Mouse (Mus musculus) embryonic facial prominence, embryonic 10.5 days (tissue): ENCODE measurements around the gene Ahdc1. TPM values are rescaled to one million over a fixed set of nuclear protein-coding genes. Genes with fewer than 3 reads are reported as not detected.
A peak's percentile ranks its signal among the peaks of the same experiment; 100 is the strongest.
"Not testable (repeated sequence)": the region's sequence is repeated elsewhere in the genome, so short reads cannot be mapped to it uniquely, and the experiment has no call there.

Experiments used
- DNase-seq: peaks from one replicate; pipeline ENCODE4 v3.0.0-alpha.2; 2017; ENCODE audit warnings: low spot score
- H3K27ac ChIP-seq: fragments of 300-500 bp; sonication (generic); replicated peaks from 2 replicates; pipeline ENCODE4 v1.5.1; 2016; ENCODE audit warnings: mild to moderate bottlenecking
- H3K27me3 ChIP-seq: fragments of 300-500 bp; sonication (generic); replicated peaks from 2 replicates; pipeline ENCODE4 v1.6.1; 2016; ENCODE audit warnings: low read depth, mild to moderate bottlenecking; ENCODE audit not compliant: poor library complexity, severe bottlenecking
- H3K36me3 ChIP-seq: fragments of 300-500 bp; sonication (generic); replicated peaks from 2 replicates; pipeline ENCODE4 v1.6.1; 2016; ENCODE audit warnings: mild to moderate bottlenecking, moderate library complexity
- H3K4me1 ChIP-seq: fragments of 300-500 bp; sonication (generic); 2 replicates; pipeline ENCODE4 v1.6.1; 2016
- H3K4me3 ChIP-seq: fragments of 300-500 bp; sonication (generic); 2 replicates; pipeline ENCODE4 v1.5.1; 2016; ENCODE audit warnings: mild to moderate bottlenecking, moderate library complexity
- H3K9me3 ChIP-seq: fragments of 300-500 bp; sonication (generic); 2 replicates; pipeline ENCODE4 v1.6.1; 2016; ENCODE audit warnings: mild to moderate bottlenecking
- WGBS: fragments of 180-500 bp; shearing (Covaris S2); methylation state at CpG from one replicate; pipeline ENCODE4 v1.1.7; 2016; 5-methylcytosine and 5-hydroxymethylcytosine counted together
- polyA plus RNA-seq: library from polyadenylated mRNA; unstranded; fragments of >200 nt; fragmentation: Nextera tagmentation; extraction: Ambion mirVana; gene quantifications from 2 replicates; pipeline ENCODE4 v1.2.1, GENCODE M21; 2016

Ahdc1 gene
- polyA plus RNA-seq, 1 experiment from 2014 or later = 11.5 TPM

DNA sequence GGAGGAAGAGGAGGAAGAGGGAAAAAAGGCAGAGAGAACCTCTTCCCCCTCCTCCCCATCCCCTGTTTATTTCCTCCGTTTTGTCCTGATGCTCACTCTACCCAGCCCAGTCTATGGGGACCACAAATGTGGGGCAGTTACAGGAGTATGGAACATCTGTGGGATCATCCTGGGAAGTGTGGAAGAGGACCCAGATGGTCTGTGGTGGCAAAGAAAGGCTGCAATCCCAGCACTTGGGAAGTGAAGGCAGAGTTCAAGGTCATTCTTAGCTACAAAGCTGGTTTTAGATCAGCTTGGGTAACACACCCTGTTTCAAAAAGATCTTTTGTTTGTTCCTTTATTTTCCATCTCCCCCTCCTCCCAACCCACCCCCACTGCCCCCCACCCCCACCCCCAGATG is 83.2 kb downstream of the Ahdc1 start:
- no peak for DNase-seq
- H3K36me3 ChIP-seq = no peaks in the 10 kb centered on the region
- 32% methylated on average over 1 of the region's 1 CpGs for WGBS
- no peak overlapping the region for H3K4me3 ChIP-seq
- no peaks in the 10 kb centered on the region for H3K9me3 ChIP-seq
- H3K27me3 ChIP-seq = peaks cover 51% of the 10 kb centered on the region
- peaks cover 58% of the 10 kb centered on the region for H3K4me1 ChIP-seq
- H3K27ac ChIP-seq = peak overlapping the region; percentile 77

DNA sequence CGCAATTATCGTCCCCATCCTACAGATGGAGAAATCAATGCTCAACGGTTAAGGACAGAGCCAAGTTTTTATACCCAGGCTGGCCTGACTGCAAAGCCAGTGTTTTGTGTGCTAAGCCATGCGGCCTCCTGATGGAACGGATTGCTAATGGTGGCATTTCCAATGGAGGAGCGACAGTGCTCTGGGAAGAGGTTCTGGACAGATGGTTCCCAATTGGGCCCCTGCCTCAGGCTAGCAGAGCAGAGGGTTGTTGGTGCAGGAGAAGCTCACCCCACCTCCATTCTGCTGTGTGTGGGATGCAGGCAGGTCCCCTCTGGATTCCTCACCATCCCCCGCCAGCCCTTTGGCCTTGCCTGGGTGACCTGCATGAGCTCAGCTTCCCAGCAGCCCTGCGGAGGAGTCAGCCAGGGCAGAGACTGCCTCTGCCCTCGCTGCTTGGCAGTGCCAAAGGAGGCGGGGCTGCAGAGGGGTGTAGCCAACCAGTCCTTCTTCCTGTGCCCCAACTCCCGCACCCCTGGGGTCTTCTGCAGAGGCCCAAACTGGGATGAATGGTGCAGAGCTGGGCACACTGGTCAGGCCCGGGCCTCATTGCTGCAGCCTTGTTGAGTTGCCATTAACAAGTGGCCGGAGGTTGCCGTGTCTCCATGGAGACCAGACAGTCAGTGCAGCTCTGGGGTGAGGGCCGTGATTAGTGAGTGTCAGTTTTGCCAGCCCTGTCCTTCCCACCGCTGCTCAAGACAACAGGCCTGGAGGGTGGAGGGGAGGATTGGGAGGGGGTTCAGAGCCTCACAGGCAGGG is 84.1 kb downstream of the Ahdc1 start:
- H3K4me3 ChIP-seq = peak overlapping the region; percentile 36
- DNase-seq = peak; percentile 73
- H3K27me3 ChIP-seq = peaks cover 47% of the 10 kb centered on the region
- WGBS = 27% methylated on average over 16 of the region's 16 CpGs
- peaks cover 53% of the 10 kb centered on the region for H3K4me1 ChIP-seq
- H3K36me3 ChIP-seq = no peaks in the 10 kb centered on the region
- peak overlapping the region; percentile 80 for H3K27ac ChIP-seq
- no peaks in the 10 kb centered on the region for H3K9me3 ChIP-seq

DNA sequence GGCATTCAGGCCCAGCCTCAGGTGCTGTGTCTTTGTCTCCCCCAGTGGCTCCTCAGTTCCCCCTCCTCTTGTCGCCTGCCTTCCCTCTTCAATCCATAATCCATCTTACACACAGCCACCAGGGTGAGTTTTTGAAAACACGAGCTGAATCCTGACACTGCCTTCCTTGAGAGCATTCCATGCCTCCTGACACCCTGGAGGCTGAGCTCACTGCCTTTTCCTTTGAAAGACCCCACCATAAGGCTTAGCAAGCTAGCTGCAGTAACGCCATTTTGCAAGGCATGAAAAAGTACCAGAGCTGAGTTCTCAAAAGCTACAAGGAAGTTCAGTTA is 84.6 kb downstream of the Ahdc1 start:
- H3K36me3 ChIP-seq, DNase-seq, H3K9me3 ChIP-seq: not testable (repeated sequence)
- Histone ChIP-seq H3K27me3 (peaks cover 45% of the 10 kb centered on the region), H3K4me1 (peaks cover 48% of the 10 kb centered on the region), H3K4me3 (peak overlapping the region; percentile 36), H3K27ac (peak overlapping the region; percentile 80)
- 17% methylated on average over 3 of the region's 3 CpGs for WGBS

DNA sequence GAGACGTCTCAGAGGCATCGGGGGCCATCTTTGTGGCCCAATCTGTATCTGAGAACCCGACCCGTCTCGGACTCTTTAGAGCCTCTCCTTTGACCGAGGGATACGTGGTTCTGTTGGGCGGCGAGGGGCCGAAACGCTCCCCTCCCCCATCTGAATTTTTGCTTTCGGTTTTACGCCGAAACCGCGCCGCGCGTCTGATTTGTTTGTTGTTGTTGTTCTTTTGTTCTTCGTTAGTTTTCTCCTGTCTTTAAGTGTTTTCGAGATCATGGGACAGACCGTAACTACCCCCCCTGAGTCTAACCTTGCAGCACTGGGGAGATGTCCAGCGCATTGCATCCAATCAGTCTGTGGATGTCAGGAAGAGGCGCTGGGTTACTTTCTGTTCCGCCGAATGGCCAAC is 85.6 kb downstream of the Ahdc1 start:
- Histone ChIP-seq H3K4me3 (peak overlapping the region; percentile 47), H3K27me3 (peaks cover 40% of the 10 kb centered on the region), H3K4me1 (peaks cover 39% of the 10 kb centered on the region)
- H3K9me3 ChIP-seq, H3K36me3 ChIP-seq, DNase-seq, H3K27ac ChIP-seq: not testable (repeated sequence)
- WGBS = under 1% methylated on average over 15 of the region's 26 CpGs

DNA sequence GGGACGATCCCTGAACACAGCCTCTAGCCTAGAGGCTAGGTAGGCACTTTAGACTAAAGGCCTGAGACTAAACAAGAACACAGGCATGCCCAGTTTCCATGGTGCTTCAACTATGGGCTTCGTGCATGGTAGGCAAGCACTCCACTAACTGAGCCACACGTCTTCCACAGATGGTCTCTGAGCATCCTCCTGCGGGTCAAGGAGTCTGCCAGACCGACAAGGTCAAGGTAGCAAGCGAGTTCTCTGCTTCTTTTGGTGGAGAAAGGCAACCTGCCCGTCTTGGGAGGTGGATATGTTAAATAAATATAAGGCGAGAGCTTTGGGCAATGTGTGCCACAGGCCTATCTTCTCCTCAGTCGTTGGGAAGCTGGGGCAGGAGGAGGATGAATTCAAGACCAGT is 90.7 kb downstream of the Ahdc1 start:
- H3K4me3 ChIP-seq = no peak overlapping the region
- H3K4me1 ChIP-seq = peaks cover 17% of the 10 kb centered on the region
- no peaks in the 10 kb centered on the region for H3K36me3 ChIP-seq
- H3K9me3 ChIP-seq = no peaks in the 10 kb centered on the region
- no peak overlapping the region for H3K27ac ChIP-seq
- 81% methylated on average over 9 of the region's 9 CpGs for WGBS
- peaks cover 9% of the 10 kb centered on the region; the same call in 1 of the 2 replicates for H3K27me3 ChIP-seq
- no peak for DNase-seq

DNA sequence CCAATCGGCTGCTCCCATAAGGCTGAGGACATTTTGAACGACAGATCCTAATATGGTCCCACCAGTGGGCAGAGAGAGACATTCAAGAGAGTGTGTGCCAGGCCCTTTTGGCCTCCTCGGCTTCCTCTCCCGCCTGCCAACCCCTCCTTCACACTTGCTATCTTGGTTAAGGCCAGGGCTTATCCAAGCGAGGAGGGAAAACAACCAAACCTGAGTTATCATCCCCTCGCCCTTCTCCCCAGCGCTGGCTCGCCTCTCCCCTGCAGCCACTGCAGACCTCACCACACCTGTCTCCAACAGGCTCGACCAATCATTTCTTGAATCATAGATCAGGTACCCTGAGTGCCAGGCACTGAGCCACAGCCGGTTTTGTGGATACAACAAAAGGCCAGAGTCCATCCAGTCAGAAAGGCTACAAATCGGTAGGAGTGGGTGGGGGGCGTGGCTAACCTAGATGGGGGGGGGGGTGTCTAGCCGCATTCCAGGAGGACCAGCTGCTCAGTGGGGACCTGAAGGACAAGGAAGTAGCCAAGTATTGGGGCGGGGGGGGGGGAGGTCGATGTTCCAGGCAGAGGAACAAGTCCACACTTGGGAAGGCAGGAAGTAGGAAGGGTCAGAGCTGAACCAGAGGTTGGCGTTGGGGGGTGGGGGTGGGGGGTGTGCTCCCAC is 92.6 kb downstream of the Ahdc1 start:
- 22% methylated on average over 16 of the region's 16 CpGs for WGBS
- no peaks in the 10 kb centered on the region for H3K9me3 ChIP-seq
- peak overlapping the region; percentile 72 for H3K27ac ChIP-seq
- peak overlapping the region; percentile 29 for H3K4me3 ChIP-seq
- H3K27me3 ChIP-seq = peaks cover 9% of the 10 kb centered on the region; the same call in 1 of the 2 replicates
- no peaks in the 10 kb centered on the region for H3K36me3 ChIP-seq
- H3K4me1 ChIP-seq = peaks cover 33% of the 10 kb centered on the region
- DNase-seq = peak; percentile 62

DNA sequence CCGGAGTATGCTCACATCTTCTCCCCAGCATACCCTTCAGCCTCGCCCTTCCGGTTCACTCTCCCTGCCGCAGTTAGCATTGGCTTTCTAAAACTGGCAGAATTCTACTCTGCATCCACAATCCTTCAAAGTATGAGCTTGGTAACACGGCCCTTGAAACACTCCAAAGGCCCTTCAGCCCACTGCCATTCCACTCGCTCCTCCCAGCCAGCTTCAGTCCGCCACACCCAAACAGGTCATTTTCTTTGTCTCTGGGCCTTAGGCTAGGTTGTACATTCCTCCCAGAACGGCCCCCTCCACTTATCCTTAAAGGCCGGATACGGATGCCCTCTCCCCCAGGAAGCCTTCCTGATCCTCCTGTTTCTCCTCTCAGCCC is 93.1 kb downstream of the Ahdc1 start:
- peaks cover 9% of the 10 kb centered on the region; the same call in 1 of the 2 replicates for H3K27me3 ChIP-seq
- H3K4me1 ChIP-seq = peaks cover 38% of the 10 kb centered on the region
- H3K36me3 ChIP-seq = no peaks in the 10 kb centered on the region
- no peaks in the 10 kb centered on the region for H3K9me3 ChIP-seq
- WGBS = 24% methylated on average over 10 of the region's 10 CpGs
- peak overlapping the region; percentile 29 for H3K4me3 ChIP-seq
- peak overlapping the region; percentile 72 for H3K27ac ChIP-seq
- DNase-seq = no peak

DNA sequence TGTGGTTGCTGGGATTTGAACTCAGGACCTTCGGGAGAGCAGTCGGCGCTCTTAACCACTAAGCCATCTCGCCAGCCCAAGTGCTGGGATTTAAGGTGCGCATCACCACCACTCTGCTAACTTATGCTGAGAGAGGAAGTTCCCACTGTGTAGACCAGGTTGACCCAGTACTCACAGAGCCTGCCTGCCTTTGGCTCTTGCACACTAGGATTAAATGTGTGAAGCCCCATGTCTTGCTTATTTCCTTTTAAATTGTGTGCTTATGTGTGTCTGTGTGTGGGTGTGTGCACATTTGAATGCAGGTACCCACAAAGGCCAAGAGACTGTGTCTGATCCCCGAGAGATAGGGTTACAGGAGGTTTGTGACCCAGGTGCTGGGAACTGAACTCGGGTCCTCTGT is 95.6 kb downstream of the Ahdc1 start:
- Histone ChIP-seq H3K36me3 (no peaks in the 10 kb centered on the region), H3K4me1 (peaks cover 42% of the 10 kb centered on the region), H3K27me3 (peaks cover 9% of the 10 kb centered on the region; the same call in 1 of the 2 replicates), H3K27ac (no peak overlapping the region), H3K9me3 (no peaks in the 10 kb centered on the region), H3K4me3 (no peak overlapping the region)
- WGBS = 91% methylated on average over 7 of the region's 7 CpGs
- DNase-seq = no peak

DNA sequence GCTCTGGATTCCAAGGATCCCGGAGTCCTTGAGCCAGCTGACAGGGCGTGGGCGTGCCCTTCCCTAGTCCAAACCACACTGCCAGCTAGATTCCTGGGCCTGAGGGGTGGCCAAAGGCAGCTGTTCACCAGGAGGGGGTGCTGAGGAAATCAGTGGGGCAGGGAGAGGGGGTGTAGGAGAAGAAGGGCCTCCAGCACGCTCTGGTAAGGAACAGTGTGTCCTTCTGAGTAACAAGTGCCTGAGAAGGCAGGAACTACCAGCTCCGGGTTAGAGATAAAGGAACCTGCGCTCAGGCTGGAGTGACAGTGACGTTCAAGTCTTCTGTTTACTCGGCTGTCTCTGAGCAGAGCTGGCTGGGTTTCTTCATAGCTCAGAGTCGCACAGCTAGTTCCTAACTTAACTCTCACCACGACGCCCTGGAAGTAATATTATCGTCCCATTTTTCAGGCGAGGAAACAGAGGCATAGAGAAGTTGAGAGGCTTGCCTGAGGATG is 96.8 kb downstream of the Ahdc1 start:
- Histone ChIP-seq H3K27me3 (peaks cover 5% of the 10 kb centered on the region; the same call in 1 of the 2 replicates), H3K4me3 (no peak overlapping the region), H3K4me1 (peaks cover 47% of the 10 kb centered on the region), H3K27ac (peak overlapping the region; percentile 78), H3K9me3 (no peaks in the 10 kb centered on the region), H3K36me3 (no peaks in the 10 kb centered on the region)
- peak; percentile 48 for DNase-seq
- WGBS = 55% methylated on average over 13 of the region's 13 CpGs

DNA sequence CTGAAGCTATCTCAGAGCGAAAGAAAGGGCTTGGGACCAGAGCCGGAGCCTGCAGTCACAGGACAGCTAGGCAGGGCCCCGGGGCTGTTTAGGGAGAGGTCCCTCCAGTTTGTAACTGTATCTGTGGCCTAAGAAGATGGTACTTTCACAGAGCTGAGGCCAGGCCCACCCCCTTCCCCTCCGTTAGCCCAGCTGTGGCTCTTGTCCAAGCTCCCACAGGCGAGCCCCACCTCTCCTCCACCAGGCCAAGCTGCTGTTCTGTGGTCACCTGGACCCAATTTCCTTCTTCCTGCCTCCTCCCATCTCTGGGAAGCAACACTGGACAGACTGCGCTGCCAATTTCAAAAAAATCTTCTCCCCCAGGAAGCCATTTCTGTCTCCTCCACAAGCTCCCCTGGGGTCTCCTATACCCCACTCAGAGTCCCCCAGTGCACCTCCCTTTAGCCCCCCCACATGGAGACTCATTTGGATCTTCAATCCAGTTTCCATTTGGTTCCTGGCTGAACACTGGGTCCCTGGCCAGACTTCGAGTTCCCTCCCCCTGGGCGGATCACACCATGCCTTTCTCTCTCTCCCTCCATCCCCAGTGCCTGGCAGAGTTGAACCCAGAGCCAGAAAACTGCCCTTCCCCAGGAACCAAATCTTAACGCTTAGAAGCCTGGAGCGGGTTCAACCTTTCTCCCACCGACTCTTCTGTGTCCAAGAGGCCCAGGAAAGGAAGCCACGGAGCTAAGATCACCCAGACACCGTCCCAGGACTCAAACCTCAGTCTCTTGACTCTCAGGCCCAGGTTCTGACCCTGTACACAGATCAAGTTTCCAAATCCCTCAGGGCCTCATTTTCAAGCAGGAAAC is 97.6 kb downstream of the Ahdc1 start:
- WGBS = 37% methylated on average over 13 of the region's 13 CpGs
- H3K9me3 ChIP-seq = no peaks in the 10 kb centered on the region
- peak overlapping the region; percentile 5; the same call in 1 of the 2 replicates for H3K4me3 ChIP-seq
- H3K36me3 ChIP-seq = no peaks in the 10 kb centered on the region
- H3K27me3 ChIP-seq = no peaks in the 10 kb centered on the region
- peak; percentile 63 for DNase-seq
- H3K27ac ChIP-seq = peak overlapping the region; percentile 78
- peaks cover 49% of the 10 kb centered on the region for H3K4me1 ChIP-seq

DNA sequence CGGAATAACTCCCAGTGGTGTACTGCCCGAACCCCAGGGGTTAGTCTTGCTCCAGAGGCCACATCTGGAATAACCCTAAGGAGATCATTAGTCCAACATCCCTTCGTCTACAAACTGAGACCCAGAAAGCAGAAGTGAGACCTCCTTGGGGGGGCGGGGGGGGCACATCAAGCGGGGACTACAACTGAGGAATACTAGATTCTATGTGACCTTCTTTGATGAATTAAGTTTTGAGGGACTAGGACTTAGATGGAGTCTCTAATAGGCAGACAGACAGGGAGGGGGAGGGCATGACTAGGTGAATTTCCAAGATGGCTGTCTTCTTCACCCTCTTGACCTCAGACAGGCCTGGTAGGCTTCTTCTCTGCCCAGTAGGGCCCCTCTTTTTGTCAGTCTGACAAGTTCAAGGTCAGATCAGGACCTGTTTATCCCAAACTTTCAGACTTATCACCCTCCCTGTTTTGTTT is 98.3 kb downstream of the Ahdc1 start:
- Histone ChIP-seq H3K4me3 (no peak overlapping the region; the same call in 1 of the 2 replicates), H3K27me3 (no peaks in the 10 kb centered on the region), H3K9me3 (no peaks in the 10 kb centered on the region), H3K36me3 (no peaks in the 10 kb centered on the region), H3K4me1 (peaks cover 42% of the 10 kb centered on the region), H3K27ac (peak overlapping the region; percentile 78)
- WGBS = 48% methylated on average over 5 of the region's 5 CpGs
- DNase-seq = no peak

DNA sequence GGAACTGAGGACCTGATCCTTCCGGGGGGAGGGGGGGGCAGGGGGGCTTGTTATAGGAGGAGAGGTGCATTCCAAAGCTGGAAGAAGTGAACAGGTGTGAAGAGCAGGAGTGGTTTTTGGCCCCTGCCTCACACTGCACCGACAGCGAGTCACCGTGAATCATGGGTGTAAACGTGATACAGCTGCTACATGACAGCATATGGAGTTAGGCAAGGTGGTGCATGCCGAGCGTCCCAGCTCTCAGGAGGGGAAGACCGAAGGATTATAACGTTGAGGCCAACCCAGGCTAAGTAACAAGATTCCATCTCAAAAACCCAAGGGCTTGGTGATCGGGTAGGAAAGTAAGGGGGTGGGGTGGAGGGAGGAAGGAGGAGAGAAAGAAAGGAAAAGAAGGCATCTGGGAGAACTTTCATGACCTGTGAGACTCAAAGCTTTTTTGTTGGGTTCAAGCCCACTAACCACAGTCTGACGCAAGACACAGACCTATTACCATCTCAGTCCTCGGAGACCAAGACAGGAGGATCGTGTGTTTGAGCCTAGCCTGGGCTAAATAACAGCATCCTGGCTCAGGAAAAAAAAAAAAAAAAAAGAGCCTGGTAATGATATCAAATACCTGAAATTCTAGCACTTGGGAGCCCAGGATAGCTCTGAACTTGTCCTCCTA is 101.2 kb downstream of the Ahdc1 start:
- Histone ChIP-seq H3K4me1 (peaks cover 61% of the 10 kb centered on the region), H3K27me3 (no peaks in the 10 kb centered on the region), H3K27ac (peak overlapping the region; percentile 44), H3K9me3 (no peaks in the 10 kb centered on the region), H3K36me3 (no peaks in the 10 kb centered on the region), H3K4me3 (no peak overlapping the region)
- DNase-seq = peak; percentile 23
- whole genome bisulfite sequencing = 50% methylated on average over 13 of the region's 13 CpGs
